Mouse (Mus musculus): ENCODE data around the gene Pcgf1.
A peak's percentile ranks its signal among the peaks of the same experiment; 100 is the strongest.

The Pcgf1 gene

DNA sequence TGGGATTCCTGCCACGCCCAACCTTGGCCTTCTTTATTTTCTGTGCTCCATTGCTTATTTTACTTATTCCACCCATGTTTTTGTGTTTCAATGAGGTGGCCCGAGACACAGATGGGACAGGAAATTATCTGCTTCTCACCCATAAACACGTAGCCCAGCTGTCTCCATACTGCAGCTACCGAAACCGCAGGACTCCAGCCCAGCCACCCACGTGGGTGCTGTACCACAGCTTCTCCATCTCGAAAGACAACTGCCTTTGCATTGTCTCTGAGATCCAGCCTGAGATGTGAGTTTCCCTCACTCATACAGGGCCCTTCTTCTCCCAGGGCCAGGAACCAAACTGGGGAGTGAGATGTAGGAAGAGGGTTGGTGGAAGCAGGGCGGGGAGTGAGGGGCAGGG lies 11.7 kb upstream of the Pcgf1 start:
- no peak for DNase-seq (ENCODE audit: low read depth, low spot score)

DNA sequence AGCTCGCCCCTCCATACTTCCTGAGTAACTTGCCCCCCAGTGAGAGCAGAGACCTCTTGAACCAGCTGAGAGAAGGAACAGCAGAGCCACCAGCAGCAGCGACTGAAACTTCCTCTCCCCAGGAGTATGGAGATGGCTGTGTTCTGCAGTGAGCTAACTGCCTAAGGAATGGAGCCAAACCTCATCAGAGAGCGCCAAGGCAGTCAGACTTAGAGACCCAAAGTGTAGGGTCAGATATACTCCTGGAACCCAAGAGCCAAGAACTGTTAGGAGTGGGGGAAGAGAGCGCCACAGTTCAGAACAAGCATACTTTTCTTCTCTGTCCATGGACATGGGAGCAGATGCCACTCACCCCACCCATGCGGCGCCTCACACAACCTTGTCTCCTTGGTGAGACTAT lies 11.2 kb upstream of the Pcgf1 start:
- no peak for DNase-seq (ENCODE audit: low read depth, low spot score)

DNA sequence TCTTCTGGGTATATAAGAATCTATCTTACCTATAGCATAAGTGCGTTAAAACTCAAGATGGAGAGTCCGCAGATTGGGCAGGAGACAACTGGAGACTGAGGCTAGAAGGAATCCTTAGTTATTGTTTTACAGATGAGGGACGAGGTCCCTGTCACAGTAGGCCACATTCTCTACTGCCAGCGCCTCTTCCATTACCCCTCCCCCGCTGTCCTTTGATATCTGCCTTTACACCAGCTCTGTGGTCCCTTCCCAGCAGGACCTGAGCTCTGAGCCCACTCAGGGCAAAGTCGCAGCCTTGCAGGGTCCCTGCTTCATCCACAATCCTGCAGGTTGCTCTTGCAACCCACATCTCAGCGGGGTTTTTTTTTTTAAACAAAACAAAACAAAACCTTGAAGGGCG lies 9.4 kb upstream of the Pcgf1 start:
- DNase-seq (ENCODE audit: low read depth, low spot score), result no peak

DNA sequence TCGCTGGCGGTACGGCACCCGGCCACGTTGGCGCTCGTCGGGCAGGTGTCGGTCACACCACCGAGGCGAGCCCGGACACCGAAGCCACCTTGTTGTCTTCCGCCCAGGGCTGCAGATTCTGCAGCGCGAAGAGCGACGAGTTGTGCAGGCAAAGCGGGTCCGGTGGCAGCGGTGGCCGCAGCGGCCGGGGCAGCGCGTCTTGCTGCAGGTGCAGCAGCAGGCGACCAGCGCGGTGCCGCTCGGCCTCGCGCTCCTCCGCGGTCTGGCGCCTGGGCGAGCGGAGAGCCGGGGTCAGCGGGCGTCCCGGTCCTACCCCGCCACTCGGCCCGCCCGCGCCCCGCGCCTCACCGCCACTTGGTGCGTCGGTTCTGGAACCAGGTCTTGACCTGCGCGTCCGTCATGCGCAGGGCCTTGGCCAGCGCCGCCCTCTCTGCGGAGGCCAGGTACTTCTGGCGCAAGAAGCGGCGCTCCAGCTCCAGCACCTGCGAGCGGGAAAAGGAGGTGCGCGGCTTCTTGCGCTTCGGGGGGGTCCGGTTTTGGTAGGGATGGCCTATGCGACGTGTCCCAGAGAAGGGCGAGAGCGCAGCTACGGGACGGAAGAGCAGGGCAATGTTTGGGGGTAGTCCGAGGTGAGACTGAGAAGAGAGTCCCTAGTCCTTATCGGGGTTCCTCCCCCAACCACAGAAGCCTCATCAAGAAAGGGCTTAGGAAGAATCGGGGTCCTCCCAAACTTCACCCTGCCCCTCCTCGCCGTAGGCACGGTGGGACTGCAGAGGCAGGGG lies 8.8 kb upstream of the Pcgf1 start:
- DNase-seq (ENCODE audit: low read depth, low spot score), result no peak

DNA sequence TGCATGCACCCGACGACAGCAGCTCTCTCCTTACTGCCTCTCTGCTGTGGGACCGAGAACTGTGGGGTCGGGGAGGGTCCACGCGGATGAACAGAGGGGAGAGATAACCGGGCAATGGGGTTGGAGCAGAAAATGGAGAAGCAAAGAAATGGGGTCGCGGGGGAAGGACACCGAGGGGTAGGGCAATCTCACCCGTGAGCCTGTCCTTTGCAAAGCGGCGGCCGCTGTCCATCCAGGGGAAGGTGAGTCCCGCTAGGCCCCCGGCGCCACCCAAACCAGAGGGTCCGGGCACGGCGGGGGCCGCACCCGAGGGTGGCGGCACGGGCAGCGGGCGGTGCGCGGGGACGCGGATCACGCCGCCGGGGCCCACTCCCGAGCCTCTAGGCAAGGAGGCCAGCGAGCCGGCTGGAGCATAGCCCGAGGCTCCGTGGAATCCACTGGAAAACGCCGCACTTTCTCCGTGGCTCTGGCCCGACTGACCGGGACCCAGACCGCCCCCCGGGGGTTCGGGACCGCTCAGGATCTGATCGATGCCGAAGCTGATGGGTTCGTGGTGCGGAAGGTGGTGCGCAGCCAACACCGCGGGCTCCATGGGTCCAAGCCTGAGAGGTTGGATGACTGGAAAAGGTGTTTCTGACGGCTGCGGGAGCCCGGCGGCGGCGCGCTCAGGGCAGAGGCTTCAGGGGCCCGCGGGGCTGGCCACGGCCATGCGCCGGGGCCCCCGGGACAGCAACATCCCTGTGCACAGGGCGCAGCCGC lies 8.0 kb upstream of the Pcgf1 start:
- no peak for DNase-seq (ENCODE audit: low read depth, low spot score)

DNA sequence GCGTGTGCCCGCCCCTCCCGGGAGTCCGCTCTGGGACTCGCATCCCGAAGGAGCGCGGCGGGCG lies 7.6 kb upstream of the Pcgf1 start, which contains the start of gene Tlx2:
Tlx2 (minus strand) TSS at position 47 of the 64 bp plus-strand sequence.
- DNase-seq (ENCODE audit: low read depth, low spot score), result no peak

DNA sequence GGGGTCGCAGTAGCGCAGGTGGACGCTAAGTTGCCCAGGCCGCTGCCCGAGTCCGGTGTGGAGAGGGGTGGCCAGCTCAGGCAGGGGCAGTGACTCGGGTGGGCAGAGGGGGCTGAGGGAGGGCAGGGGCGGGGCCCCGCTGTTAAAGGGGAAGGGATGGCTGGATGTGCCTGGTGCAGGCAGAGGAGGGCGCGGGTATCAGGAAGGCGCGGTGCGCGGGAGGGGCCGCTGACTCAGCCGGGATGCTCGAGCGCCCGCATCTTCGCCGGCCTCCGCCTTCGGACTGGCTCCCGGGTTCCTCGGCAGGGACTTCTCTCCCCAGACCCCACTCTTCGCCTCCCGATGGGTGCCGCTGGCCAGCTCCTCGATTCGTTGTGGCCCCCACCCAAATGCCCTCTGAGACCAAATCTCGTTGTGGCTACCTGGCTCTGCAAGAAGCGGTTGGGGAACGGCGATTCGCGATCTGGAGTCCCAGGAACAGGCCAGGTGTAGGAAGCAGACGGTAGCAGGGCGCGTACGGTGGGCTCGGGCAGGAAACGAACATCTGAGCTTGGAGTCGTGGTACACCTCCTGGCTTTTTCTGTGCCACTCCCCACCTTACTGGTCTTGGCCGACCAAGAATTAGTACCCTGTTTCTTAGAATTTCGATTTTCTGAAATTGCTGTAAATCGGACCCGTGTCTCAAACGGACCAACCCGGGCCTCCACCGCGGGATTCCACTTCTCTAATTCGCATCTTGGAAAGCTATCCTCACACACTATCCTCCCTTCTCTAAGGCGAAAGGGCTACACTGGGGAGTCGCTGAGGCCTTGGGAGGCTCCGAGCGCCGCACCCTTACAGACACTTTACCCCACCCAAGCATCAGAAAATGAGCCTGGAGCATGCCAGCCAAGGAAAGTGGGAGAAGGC lies 7.1 kb upstream of the Pcgf1 start:
- no peak for DNase-seq (ENCODE audit: low read depth, low spot score)

DNA sequence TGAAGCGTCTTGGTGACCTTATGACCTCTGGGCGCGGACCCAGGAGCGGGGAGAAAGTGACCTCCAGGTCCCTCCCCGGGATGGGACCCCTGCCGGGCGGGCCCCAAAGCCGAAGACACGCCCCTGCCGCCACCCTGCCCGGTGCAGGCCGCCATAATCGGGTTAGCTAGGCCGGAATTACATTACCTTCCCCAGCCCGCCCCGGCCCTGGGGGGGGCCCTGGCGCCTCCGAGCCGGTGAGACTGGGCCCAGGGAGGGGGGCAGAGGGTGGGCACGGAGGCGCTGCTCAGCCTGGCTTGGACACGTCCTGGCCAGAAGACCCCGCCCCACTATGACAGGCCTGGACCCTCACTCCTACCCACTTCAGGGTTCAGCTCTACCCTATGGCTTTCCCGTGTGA lies 6.4 kb upstream of the Pcgf1 start:
- DNase-seq (ENCODE audit: low read depth, low spot score), result no peak

DNA sequence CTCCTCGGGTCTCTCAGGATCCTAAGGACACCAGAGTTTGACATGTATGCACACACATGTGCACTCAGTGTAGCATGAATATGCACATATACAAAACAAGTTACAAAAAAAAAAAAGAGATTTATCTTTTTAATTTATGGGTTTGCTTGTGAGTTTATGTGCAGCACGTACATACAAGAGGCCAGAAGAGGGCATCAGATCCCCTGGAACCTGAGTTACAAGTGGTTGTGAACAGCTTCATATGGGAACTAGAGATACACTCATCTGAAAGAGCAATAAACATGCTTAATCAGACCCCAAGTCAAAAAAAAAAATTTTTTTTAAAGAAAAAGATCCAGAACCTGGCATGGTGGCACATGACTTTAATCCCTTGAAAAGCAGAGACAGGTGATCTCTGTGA lies 2.7 kb upstream of the Pcgf1 start:
- peak; percentile 58 for DNase-seq (ENCODE audit: low read depth, low spot score)

DNA sequence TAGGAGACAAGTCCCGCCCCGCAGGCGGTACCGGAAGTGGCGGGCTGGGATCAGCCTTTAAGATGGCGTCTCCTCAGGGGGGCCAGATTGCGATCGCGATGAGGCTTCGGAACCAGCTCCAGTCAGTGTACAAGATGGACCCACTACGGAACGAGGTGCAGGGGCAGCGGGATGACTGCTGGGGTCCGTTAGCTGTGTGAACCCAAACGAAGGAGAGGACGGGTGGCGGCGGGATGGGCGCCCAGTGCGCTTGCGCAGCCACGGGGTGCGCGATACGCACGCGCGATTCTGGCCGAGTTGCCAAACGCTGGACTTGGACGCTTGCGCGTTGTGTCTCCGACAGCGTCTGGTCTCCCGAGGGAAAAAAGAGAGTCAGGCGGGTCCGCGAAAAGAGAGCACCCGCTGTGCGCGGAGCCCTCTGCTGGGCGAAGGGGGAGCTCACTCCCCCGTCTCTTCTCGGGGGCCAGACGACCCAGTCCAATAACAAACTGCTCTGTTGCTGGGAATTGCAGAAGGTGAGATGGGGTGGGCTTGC lies 722 bp downstream of the Pcgf1 start:
- DNase-seq (ENCODE audit: low read depth, low spot score), result peak; percentile 99

DNA sequence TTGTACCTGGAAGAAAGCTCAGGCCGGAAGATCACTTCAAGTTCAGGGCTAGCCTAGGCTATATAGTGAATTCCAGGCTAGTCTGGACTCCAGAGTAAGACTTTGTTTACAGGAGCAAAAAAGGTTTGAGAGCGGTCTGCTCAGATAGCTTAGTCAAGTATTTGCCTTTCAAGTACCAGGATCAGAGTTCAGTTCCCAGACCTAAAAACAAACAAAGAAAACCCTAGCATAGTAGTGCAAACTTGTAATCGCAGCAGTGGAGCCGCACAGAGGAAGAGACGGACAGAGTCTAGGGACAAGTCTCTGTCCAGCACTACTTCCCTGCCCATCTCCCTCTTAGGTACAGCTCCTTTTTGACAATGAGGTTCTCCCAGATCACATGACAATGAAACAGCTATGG lies 2.5 kb downstream of the Pcgf1 start:
- no peak for DNase-seq (ENCODE audit: low read depth, low spot score)

DNA sequence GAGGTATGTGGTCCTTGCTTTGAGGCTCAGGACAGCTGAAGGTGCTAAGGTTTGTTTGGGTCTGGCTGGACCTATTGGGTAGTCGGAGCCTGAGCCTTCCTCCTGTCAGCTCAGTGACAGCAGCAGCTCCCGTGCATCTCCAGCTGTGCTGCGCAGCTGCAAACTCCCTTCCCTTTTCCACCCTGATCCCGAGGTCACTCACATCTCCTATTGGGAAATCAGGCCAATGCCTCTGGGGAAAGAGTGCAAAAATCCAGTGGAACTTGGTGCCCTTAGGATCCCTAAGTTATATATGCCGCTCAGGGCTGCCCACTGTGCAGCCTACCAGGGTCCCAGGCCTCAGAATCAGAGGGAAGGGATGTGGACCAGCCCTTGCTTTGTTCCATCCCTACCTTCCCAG lies 5.8 kb downstream of the Pcgf1 start:
- DNase-seq (ENCODE audit: low read depth, low spot score), result no peak

DNA sequence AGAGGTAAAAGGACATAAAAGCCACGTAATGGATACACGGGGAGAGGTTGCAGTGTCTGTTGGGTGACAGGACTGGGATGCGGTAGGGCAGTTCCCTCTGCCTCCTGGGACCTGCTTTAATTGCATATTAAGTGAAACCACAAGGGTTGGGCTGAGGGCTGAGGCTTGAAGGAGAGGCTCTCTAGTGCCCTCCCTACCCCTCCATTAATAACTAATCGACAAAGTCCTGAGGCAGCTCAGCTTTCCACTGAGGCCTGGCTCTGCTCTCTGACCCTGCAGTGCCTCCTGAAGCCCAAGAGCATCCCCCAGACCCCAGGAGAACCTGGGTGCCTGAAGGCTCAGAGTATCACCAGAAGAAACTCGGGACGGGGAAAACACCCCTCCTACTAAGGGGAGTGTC lies 6.8 kb downstream of the Pcgf1 start:
- no peak for DNase-seq (ENCODE audit: low read depth, low spot score)

DNA sequence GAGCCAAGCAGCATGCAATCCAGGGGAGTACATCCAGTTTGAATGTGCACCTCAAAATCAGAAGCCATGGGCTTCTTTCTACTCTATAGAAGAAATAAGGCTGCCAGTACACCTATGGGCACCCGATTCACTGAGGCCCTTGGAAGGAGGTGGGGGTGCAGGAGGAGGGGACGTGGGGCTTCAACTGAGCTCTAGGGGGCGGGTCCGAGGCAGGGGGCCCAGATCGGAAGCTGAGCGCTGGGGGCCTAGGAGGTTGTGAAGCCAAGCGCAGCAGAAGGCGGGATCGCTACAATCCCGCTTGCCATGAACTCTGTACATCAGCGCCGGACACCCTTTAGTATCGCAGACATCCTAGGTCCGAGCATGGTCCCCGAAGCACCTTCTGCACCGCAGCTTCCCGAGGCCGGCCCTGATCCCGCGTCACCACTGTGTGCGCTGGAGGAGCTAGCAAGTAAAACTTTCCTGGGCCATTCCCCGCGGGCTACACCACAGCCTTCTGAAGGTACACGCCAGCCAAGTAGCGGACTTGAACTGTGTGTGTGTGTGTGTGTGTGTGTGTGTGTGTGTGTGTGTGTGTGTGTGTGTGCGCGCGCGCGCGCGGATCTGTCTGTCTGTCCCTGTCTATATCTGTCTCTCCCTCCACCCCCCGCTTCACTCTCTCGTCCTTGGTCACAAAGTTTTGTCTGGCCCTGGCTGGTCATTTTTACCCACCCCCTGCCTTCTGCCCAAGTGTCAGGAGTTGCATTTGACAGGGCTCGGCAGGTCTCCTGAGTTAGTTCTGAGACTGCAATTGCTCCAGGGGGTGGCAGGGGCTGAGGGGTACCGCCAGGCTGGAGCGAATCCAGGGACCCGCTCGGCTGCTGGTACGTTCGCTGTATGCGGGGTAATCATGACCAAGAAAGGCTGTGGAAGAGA lies 8.7 kb downstream of the Pcgf1 start, which contains the start of gene Lbx2:
Lbx2 (plus strand) TSS at position 247 of the 915 bp plus-strand sequence.
- DNase-seq (ENCODE audit: low read depth, low spot score), result no peak

DNA sequence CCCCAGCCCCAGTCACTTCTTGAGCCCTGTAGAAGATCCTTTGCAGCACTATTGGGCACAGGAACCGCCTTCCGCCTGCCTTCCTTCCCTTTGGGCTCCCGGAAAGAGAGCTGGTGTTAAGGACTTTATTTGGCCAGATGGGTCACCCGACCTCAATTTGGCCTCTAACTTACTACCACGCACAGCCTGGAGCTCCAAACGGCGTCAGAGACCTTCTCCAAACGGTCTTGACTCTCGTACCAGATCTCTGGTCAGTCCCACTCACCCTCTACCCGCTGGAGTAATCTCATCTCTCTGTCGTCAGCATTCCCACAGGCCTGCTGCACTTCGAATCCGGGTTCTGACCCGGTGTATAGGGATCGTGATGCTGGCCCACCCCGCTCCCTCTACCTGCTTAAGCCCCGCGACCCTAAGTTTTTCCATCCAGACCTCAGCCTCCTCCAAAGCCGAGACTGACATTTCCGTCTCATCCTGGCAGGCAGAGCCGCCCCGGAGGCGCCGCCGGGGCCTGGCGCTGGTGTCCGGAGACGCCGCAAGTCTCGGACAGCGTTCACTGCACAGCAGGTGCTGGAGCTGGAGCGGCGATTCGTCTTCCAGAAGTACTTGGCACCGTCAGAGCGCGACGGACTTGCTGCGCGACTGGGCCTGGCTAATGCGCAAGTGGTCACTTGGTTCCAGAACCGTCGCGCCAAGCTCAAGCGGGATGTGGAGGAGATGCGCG lies 9.7 kb downstream of the Pcgf1 start:
- DNase-seq (ENCODE audit: low read depth, low spot score), result no peak

DNA sequence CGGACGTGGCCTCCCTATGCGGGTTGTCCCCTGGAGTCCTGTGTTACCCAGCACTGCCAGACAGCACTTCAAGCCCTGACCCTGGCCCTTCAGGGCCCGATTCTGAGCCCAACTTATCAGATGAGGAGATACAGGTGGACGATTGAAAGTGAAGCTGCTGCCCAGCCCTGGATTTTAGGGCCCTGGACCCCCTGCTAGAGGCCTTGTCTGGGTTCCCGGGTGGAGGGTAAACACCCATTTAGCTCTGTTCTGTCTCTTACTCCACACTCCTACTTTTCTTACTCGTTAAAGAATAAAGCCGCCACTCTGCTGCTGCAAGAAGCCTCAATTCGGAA lies 10.2 kb downstream of the Pcgf1 start:
- DNase-seq (ENCODE audit: low read depth, low spot score), result no peak

DNA sequence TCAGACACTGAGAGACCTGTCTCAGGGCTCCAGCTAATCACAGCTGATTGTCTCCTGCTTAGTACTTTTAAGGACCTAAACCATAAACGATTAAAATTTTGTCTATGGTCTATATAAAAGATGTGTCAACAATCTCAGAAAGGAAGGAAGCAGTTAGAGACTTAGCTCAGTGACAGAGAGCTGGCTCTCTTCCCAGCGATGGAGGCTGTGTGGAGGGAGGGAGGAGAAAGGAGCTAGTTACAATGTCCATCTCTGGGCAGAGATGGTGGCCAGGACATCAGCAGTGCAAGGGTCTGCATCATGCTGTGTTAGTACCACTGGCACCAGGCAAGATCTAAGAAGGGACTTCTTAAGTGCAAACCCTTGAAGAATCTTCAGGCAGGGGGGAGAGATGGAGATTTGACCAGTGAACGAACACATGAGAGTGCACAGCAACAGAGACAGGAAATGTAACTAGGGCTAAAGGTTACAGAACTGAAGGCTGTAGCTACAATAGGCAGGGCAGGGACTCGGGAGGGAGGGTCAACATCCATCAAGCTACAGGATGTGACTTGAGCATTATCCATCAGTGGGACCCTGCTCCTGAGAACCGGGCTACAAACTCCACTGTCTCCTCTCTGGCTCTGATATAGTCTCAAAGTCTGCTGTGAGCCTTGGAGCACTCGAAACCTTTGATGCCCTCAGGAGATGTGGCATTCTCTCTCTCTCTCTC lies 14.9 kb downstream of the Pcgf1 start:
- peak; percentile 56 for DNase-seq (ENCODE audit: low read depth, low spot score)

DNA sequence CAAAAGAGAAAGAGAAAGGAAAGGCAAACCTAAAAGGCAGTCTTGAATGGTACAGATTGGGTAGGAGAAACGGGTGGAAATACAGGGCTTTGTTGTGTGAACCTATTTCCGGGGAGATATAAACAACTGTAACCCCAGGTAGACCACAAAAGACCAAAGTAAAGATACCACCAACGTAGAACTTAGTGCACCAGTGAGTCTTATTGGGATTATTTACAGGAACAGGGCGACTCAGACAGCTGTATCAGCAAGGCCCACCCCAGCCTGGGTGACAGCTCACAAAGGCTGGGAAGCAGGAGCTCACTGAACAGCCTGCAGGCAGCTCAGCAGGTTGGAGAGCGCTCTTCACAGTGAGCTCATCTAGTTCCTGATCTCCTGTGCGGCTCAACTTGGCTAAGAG lies 18.3 kb downstream of the Pcgf1 start:
- DNase-seq (ENCODE audit: low read depth, low spot score), result no peak

DNA sequence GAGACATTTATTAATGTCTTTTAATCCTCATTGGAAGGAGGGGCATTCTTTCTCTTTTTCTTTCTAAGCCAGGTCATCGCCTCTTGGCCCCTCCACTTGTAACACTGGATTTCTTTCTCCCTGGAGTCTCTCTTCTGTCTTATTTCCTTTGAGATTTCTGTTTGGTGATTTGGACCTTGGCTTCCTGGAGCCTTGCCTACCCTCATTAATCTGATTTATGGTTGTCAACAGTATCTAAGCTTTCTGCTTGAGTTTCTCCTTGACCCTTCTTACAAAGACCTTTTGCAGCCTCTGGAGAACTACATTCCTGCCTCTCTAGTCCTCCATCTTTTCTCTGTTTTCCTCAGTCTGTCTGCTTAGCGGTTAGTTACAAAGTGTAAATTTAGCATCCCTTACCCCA lies 20.7 kb downstream of the Pcgf1 start:
- DNase-seq (ENCODE audit: low read depth, low spot score), result peak; percentile 62

DNA sequence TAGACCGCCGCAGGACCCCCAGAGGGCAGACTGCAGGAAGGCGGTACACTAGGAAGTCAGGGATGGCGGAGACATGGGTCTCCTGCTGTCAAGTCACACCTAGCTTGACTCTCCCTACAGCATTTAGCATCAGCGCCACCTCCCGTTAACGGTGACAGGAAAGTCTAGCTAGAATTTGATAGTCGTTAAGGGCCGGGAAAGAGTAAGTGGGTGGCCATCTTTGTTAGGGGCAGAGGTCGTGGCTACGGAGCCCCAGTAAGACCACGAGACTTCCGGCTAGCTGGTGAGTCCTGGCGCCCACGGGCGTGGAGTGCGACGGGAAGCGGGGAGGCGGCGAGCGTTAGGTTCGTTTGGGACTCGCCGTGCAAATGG lies 23.6 kb downstream of the Pcgf1 start, which contains the start of the genes Ccdc142 and Gm42688:
Ccdc142 (plus strand) TSS at position 286 of the 372 bp plus-strand sequence.
Gm42688 (plus strand) TSS at position 302 of the 372 bp plus-strand sequence.
- peak; percentile 92 for DNase-seq (ENCODE audit: low read depth, low spot score)

Measured in 3T3-L1 (cell line).